Mouse (Mus musculus) large intestine, adult 2 months (tissue): ENCODE measurements around the gene Lsm14a. TPM values are rescaled to one million over a fixed set of nuclear protein-coding genes. Genes with fewer than 3 reads are reported as not detected.

ENCODE experiments used
- DNase-seq: peaks from one replicate; pipeline ENCODE4 v3.0.0-alpha.2; 2012; ENCODE audit warnings: low read depth, low spot score
- WGBS: fragments of 180-500 bp; shearing (Covaris S2); methylation state at CpG from one replicate; pipeline ENCODE4 v1.1.7; 2018; 5-methylcytosine and 5-hydroxymethylcytosine counted together
- polyA plus RNA-seq: library from polyadenylated mRNA; depleted of rRNA; stranded (reverse); fragments of >200 nt; gene quantifications from 2 replicates; pipeline ENCODE4 v1.2.3, GENCODE M21; 2012; rRNA removed

Lsm14a gene
- polyA plus RNA-seq, result 50.0 and 61.3 TPM in 2 replicates

DNA sequence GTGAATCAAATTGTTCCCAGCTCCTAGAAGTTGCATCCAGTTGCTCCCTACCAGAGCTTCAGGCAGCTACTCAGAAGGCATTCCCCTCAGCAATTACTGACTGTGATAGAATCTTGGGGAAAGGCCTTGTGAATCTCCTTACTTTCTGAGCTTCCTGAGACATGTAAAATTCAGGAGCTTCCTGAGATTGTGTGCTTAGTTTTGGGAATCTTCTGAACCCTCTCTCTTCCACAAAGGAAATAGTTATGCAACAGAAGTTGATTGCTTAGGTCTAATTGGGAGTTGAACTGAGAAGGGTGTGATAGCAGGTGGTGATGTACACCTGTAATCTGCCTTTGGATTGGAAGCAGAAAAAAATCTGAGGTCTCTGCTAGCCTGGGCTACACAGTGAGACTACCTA is at the start of gene Lsm14a:
Gene Lsm14a (minus strand): TSS at position 101 of the 400 bp plus-strand sequence.
- DNase-seq, result no peak

- no peak for DNase-seq
- WGBS, result 35% methylated on average over 6 of the region's 6 CpGs
These were observed 45.8 kb upstream of the Lsm14a start for GRCm38 (mm10) chr7:34438903-34439302.

GRCm38 (mm10) chr7:34433597-34433996 is 40.5 kb upstream of the Lsm14a start:
- WGBS, result 85% methylated on average over 1 of the region's 1 CpGs

GRCm38 (mm10) chr7:34421201-34421600 is 28.1 kb upstream of the Lsm14a start:
- no peak for DNase-seq
- whole genome bisulfite sequencing, result 73% methylated on average over 2 of the region's 2 CpGs

More at GRCm38 (mm10) chr7:34433597-34433996, 40.5 kb upstream of the Lsm14a start:
- DNase-seq, result no peak

GRCm38 (mm10) chr7:34407492-34407891 is 14.4 kb upstream of the Lsm14a start:
- DNase-seq, result no peak
- WGBS, result 9% methylated on average over 8 of the region's 8 CpGs

DNA sequence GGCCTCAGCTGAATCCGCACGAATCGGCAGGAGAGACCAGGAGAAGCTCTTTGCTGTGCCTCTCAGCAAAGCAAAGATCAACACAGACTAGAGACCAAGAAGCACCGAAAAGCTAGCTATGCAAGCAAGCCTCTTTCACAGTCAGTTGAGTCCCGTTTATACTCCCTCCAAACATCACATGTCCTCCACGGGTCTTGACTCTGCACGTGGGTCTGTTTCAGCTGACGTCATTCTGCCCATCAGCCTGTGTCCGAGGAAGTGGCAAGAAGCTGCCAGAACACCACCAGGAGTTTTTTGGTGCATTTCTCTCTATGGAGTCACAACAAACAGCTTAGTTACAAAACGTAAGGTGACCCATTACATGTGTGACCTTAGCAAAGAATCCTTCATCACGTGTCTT is 10.8 kb upstream of the Lsm14a start:
- DNase-seq, result no peak

DNA sequence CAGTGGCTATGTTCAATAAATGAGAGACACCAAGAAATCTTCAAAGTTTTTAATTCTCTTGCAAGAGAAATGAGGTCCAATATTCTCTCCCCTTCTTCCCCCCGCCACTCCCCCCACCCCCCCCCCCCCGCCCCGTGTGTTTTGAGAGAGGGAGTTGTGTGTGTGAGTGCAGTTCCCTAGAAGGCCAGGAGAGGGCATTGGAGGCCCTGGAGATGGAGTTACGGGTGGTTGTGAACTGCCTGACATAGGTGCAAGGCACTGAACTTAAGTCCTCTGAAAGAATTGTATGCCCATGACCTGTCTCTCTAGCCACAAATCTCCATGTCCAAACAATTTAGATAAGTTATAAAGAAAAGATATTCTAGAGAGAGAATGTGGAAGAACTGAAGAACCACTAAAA is 7.0 kb upstream of the Lsm14a start:
- no peak for DNase-seq
- 45% methylated on average over 4 of the region's 4 CpGs for WGBS

More for the DNA sequence above, 10.8 kb upstream of the Lsm14a start:
- WGBS, result 61% methylated on average over 11 of the region's 11 CpGs

GRCm38 (mm10) chr7:34398831-34399230 is 5.7 kb upstream of the Lsm14a start:
- no peak for DNase-seq
- 74% methylated on average over 5 of the region's 5 CpGs for WGBS

DNA sequence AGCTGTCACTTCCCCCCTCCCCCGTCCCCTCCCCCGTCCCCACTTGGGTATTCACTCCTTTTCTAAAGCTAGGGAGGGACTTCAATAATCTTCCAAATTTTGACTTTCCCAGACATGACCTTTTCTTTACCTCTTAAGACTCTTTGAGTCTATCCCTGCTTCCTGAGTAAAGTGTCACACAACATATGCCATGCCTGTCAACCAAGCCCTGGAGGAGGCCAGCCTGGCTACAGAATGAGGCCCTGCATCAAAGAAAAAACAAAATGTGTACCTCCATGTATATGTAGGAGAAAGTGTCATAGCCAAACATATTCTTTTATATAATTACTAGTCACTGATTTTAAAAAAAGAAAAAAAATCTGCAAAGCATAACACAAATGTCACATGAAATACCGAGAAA is 3.7 kb upstream of the Lsm14a start:
- DNase-seq, result no peak
- 90% methylated on average over 3 of the region's 3 CpGs for WGBS

- DNase-seq, result no peak
- 82% methylated on average over 6 of the region's 6 CpGs for WGBS
These were observed 2.6 kb upstream of the Lsm14a start for GRCm38 (mm10) chr7:34395761-34396160.

DNA sequence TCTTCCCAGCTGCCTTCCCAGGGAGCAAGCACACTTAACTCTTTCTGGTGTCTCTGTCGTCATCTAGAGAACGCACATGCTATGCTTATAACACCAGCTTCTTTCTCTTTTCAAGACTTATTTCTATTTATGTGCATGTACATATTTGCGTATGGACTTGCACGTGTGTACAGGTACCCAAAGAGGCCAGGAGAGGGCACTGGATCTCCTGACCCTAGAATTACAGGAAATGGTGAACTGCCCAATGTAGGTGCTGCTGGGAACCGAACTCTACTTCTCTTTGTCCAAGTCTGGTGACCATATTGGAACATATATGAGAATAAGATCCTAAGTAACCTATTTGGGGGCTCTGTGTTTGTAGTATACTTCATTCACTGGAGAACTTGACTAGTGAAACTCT is 1.5 kb upstream of the Lsm14a start:
- WGBS, result 82% methylated on average over 5 of the region's 5 CpGs
- DNase-seq, result no peak

GRCm38 (mm10) chr7:34394091-34394490 is 976 bp upstream of the Lsm14a start:
- DNase-seq, result no peak
- 87% methylated on average over 2 of the region's 2 CpGs for WGBS

GRCm38 (mm10) chr7:34392335-34392734 is 780 bp downstream of the Lsm14a start:
- DNase-seq, result no peak
- WGBS, result 69% methylated on average over 4 of the region's 4 CpGs

- DNase-seq, result no peak
- 79% methylated on average over 4 of the region's 4 CpGs for WGBS
These were observed 1.4 kb downstream of the Lsm14a start for GRCm38 (mm10) chr7:34391711-34392110.

DNA sequence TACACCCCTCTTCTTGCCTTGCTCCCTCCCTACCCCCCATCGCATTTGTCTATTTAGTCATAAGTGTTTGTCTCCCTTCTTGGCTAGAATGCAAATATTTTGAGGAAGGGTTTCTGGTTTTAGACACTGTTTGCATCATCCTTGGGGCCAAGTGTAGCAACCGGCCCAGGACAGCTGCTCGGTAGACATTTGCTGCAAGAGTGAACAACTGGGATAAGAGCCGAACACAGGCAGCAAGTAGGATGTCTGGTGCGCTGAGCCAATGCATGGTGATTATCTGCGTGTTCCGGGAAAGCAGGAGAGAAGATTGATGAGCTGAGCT is 2.3 kb downstream of the Lsm14a start:
- DNase-seq, result no peak
- WGBS, result 65% methylated on average over 7 of the region's 7 CpGs

- DNase-seq, result no peak
- WGBS, result 5% methylated on average over 18 of the region's 18 CpGs
These were observed 2.8 kb downstream of the Lsm14a start for GRCm38 (mm10) chr7:34390111-34390833.

DNA sequence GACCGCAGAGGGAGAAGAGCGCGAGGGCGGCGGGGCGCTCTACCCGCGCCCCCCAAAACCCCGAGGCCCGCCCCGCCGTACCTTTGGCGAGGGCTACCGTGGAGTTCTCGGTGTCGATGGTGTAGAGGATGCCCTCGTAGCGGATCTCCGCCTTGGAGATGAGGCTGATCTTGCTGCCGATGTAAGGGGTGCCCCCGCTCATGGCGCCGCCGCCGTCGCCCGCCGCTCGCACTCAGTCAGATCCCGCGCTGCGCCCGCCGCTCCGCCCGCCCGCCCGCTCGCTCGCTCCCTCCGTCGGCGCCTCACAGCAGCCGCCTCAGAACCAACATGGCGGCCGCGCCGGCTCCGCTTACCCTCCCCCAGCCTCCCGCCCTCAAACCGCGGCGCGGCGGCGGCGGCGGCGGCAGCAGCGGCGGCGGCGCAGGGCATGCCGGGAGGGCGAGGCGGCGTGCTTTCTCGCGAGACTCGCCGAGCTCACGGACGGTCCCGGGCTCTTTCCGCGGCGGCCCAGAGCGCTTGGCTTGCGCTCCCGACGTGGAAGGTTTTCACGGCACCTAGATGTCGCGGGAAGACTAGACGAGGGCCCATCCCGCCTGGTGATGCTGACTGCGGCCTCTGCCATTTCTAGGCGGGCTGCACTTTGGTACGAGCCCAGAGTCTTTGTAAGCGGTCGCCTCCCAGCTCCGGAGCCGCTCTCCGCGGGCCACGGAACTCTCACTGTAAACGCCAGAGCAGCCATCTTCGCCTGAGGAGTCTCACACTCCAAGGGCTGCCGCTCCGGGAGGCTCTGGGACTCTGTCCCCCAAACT is 3.6 kb downstream of the Lsm14a start:
- WGBS, result under 1% methylated on average over 98 of the region's 100 CpGs
- peak; percentile 52 for DNase-seq

- no peak for DNase-seq
- under 1% methylated on average over 64 of the region's 64 CpGs for WGBS
These were observed 4.5 kb downstream of the Lsm14a start for GRCm38 (mm10) chr7:34388445-34389276.

DNA sequence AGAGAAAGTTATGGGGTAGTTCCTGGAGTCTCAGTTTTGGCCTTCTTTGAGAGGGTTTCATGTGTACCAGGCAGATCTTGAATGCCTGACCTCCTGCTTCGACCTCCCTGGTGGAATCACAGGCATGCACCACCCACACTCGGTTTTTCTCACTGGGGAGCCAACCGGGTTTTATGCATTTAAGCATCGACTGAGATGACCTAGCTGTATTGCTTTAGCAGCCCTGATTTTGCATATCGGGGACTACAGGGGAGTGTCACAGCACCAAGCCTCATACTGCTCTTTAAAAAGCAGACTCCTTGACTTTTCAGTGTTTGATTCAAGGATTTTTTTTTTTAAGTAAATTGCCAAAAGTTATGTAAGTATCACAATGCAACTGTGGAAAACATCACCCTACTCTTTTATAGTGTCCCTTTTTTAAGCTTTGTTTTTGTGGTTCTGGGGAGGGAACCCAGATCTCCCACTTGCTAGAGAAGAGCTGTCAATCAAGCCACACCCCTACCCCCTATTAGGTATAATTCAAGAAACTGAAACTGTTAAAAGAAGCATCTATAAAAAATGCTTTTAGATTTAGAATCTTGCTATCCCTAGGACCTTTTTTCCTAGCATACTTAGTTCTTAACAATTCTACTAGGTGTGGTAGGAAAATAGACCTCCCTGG is 5.2 kb downstream of the Lsm14a start:
- no peak for DNase-seq
- WGBS, result under 1% methylated on average over 5 of the region's 5 CpGs

DNA sequence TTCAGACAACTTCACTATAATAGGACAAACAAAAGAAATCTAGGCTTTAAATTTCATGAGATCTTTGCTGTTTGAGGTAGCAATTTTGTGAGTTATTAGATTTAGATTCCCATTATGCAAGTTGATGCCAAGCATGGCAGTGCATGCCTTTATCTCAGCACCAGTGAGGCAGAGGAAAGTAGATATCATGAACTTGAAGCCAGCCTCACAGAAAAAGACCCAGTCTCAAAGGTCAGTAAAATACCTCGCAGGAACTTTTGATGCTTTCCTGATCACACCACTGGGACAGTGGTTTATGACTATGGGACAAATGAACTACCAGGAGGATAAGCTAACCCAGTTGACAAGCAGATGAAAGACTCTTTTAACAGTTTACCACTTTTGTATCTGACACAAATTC is 10.3 kb downstream of the Lsm14a start:
- WGBS, result 16% methylated on average over 1 of the region's 1 CpGs
- DNase-seq, result no peak
